Mouse (Mus musculus) forebrain, embryonic 11.5 days (tissue): Measurements from ENCODE around the gene Zfp609. TPM values are rescaled to one million over a fixed set of nuclear protein-coding genes. Genes with fewer than 3 reads are reported as not detected.
"Not testable (repeated sequence)": the region's sequence is repeated elsewhere in the genome, so short reads cannot be mapped to it uniquely, and the experiment has no call there.

Experiments used
- ATAC-seq: fragments of 200-750 bp; cut with Nextera tagmentation; replicated peaks from 2 replicates; pipeline ENCODE4 v1.8.0; 2017; ENCODE audit warnings: moderate TSS enrichment; ENCODE audit not compliant: low FRiP score
- DNase-seq: peaks from one replicate; pipeline ENCODE4 v3.0.0-alpha.2; 2017; ENCODE audit warnings: low spot score
- H3K27ac ChIP-seq: fragments of 300-500 bp; sonication (generic); 2 replicates; pipeline ENCODE4 v1.5.1; 2014; ENCODE audit warnings: low read depth, low read length
- H3K27me3 ChIP-seq: fragments of 300-500 bp; sonication (generic); 2 replicates; pipeline ENCODE4 v1.6.1; 2014; ENCODE audit warnings: mild to moderate bottlenecking, low read length, mixed read lengths; ENCODE audit not compliant: control insufficient read depth, insufficient read depth
- H3K36me3 ChIP-seq: fragments of 300-500 bp; sonication (generic); 2 replicates; pipeline ENCODE4 v1.6.1; 2014; ENCODE audit warnings: mild to moderate bottlenecking, low read length, moderate library complexity, mixed read lengths; ENCODE audit not compliant: control insufficient read depth, insufficient read depth
- H3K4me1 ChIP-seq: fragments of 300-500 bp; sonication (generic); replicated peaks from 2 replicates; pipeline ENCODE4 v1.6.1; 2014; ENCODE audit warnings: low read length, mixed read lengths; ENCODE audit not compliant: control insufficient read depth, insufficient read depth
- H3K4me2 ChIP-seq: fragments of 300-500 bp; sonication (generic); 2 replicates; pipeline ENCODE4 v1.6.1; 2014; ENCODE audit warnings: low read depth, mild to moderate bottlenecking, low read length, moderate library complexity, mixed read lengths; ENCODE audit not compliant: severe bottlenecking
- H3K4me3 ChIP-seq: fragments of 300-500 bp; sonication (generic); 2 replicates; pipeline ENCODE4 v1.5.1; 2014; ENCODE audit warnings: low read depth, low read length
- H3K9ac ChIP-seq: fragments of 300-500 bp; sonication (generic); 2 replicates; pipeline ENCODE4 v1.6.1; 2014; ENCODE audit warnings: low read length
- H3K9me3 ChIP-seq: fragments of 300-500 bp; sonication (generic); 2 replicates; pipeline ENCODE4 v1.6.1; 2016; ENCODE audit warnings: low read length, mixed read lengths; ENCODE audit not compliant: control insufficient read depth
- WGBS: fragments of 180-500 bp; shearing (Covaris S2); extraction: QIAGEN DNeasy Blood & Tissue Kit; methylation state at CpG from one replicate; pipeline ENCODE4 v1.1.7; 2014; 5-methylcytosine and 5-hydroxymethylcytosine counted together
- polyA plus RNA-seq: library from polyadenylated mRNA; unstranded; fragments of >200 nt; fragmentation: Nextera tagmentation; extraction: Ambion mirVana; gene quantifications from 2 replicates; pipeline ENCODE4 v1.2.1, GENCODE M21; 2014

The Zfp609 gene
- polyA plus RNA-seq, 1 experiment from 2014 or later: 12.9 TPM

- ATAC-seq: 0 out of 2 replicates have a peak, but pooled peaks have one; percentile 46
- H3K27me3 ChIP-seq: no peaks in the 10 kb centered on the region
These were observed 163.2 kb downstream of the Zfp609 start for GRCm38 (mm10) chr9:65664163-65664562.

DNA sequence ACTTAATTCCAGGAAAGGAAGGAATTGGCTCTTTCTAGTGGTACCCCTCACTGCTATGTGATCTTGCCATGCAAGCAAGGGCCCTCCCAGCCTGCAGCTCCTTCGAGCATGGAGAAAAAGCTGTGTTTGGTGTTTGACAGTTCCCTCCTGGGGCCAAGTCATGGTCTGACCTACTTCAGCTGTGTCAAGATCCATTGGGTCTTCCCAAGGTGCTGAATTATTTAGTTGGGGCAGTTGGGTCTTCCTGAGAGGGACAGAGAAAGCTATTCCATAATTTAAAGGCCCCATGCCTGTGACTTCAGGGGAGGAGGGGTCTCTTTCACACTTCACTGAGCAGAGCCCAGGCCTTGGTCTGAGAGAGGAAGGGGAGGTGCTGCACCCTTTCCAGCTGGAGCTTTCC is 165.9 kb downstream of the Zfp609 start:
- no peak overlapping the region for H3K4me3 ChIP-seq
- no peak for DNase-seq
- no peaks in the 10 kb centered on the region for H3K4me1 ChIP-seq
- H3K36me3 ChIP-seq: no peaks in the 10 kb centered on the region
- no peak for ATAC-seq
- WGBS: 85% methylated on average over 1 of the region's 1 CpGs
- H3K27me3 ChIP-seq: no peaks in the 10 kb centered on the region
- no peaks in the 10 kb centered on the region for H3K9me3 ChIP-seq
- no peak overlapping the region for H3K27ac ChIP-seq
- no peak overlapping the region for H3K9ac ChIP-seq
- no peak overlapping the region for H3K4me2 ChIP-seq

More at GRCm38 (mm10) chr9:65664163-65664562, 163.2 kb downstream of the Zfp609 start:
- Histone ChIP-seq H3K27ac (no peak overlapping the region), H3K9me3 (no peaks in the 10 kb centered on the region), H3K9ac (no peak overlapping the region), H3K4me1 (no peaks in the 10 kb centered on the region), H3K36me3 (no peaks in the 10 kb centered on the region), H3K4me2 (no peak overlapping the region), H3K4me3 (no peak overlapping the region)
- DNase-seq: peak; percentile 76
- WGBS: 4% methylated on average over 3 of the region's 3 CpGs

DNA sequence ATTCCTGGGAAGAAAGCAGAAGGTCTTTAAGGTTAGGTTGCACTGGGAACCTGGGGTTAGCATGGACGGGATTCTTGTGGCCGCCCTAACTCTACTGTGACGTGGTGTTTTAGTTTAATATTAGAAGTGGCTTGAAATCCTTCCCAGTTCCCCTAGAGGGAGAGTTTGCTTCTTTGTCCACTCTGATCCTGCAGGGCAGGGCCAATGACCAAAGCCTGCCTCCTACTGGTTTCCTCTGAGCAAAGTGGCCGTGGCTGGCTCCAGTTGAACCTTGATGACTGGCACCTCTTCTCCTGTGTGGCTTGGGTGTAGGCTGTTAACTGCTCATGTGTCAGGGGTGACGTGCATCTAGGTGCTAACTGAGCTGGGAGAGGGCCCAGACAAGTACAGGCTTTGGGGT is 166.3 kb downstream of the Zfp609 start:
- Histone ChIP-seq H3K27me3 (no peaks in the 10 kb centered on the region), H3K27ac (no peak overlapping the region), H3K36me3 (no peaks in the 10 kb centered on the region), H3K9me3 (no peaks in the 10 kb centered on the region), H3K4me2 (no peak overlapping the region), H3K4me1 (no peaks in the 10 kb centered on the region), H3K4me3 (no peak overlapping the region), H3K9ac (no peak overlapping the region)
- no peak for DNase-seq
- WGBS: 62% methylated on average over 5 of the region's 5 CpGs
- ATAC-seq: no peak

DNA sequence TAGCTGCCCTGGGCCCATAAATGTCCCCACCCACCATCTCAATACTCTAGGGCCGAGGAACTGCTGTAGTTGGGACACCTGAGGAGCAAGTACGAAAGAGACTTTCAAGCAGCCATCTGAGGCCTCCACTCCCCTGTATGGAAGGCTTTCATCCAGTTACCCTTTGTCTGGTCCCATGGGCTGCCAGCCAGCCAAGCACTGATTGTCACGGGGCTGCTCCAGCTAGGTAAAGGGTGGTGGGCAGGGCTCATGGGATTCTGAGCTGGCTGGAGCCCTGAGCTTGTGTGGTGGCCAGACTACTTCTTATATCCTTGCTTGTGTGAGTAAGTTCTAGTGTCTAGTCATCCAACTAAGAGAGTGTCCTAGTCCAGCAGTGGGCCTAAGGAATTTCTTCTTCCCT is 170.1 kb downstream of the Zfp609 start:
- Histone ChIP-seq H3K27me3 (no peaks in the 10 kb centered on the region), H3K36me3 (no peaks in the 10 kb centered on the region), H3K4me2 (no peak overlapping the region), H3K4me3 (no peak overlapping the region), H3K27ac (no peak overlapping the region), H3K4me1 (no peaks in the 10 kb centered on the region), H3K9me3 (no peaks in the 10 kb centered on the region), H3K9ac (no peak overlapping the region)
- 74% methylated on average over 3 of the region's 3 CpGs for WGBS
- ATAC-seq (no peak), DNase-seq (no peak)

GRCm38 (mm10) chr9:65655540-65655939 is 171.8 kb downstream of the Zfp609 start:
- Histone ChIP-seq H3K36me3 (no peaks in the 10 kb centered on the region), H3K9me3 (no peaks in the 10 kb centered on the region), H3K27ac (no peak overlapping the region), H3K4me3 (no peak overlapping the region), H3K27me3 (no peaks in the 10 kb centered on the region), H3K4me2 (no peak overlapping the region), H3K9ac (no peak overlapping the region), H3K4me1 (no peaks in the 10 kb centered on the region)
- 87% methylated on average over 8 of the region's 8 CpGs for WGBS
- DNase-seq (no peak), ATAC-seq (no peak)

GRCm38 (mm10) chr9:65654700-65655237 is 172.6 kb downstream of the Zfp609 start:
- Histone ChIP-seq H3K9ac (no peak overlapping the region), H3K4me2 (no peak overlapping the region), H3K4me3 (no peak overlapping the region), H3K27me3 (no peaks in the 10 kb centered on the region), H3K9me3 (no peaks in the 10 kb centered on the region), H3K4me1 (no peaks in the 10 kb centered on the region), H3K27ac (no peak overlapping the region), H3K36me3 (no peaks in the 10 kb centered on the region)
- WGBS: 93% methylated on average over 3 of the region's 3 CpGs
- ATAC-seq (no peak), DNase-seq (no peak)

DNA sequence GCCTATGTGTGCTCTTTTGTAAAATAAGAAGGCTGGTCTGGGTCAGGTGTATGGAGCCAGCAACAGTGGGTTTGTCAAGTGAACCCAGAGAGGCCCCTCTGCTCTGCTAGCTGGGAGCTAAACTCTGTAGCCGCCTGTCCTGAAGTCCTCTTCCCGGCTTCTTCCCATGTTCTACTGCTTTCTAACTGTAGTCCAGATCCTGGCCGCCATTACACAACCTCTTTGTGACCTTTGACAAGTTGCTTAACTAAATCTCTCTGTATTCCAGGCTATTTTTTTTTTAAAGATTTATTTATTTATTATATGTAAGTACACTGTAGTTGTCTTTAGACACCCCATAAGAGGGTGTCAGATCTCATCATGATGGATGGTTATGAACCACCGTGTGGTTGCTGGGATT is 173.6 kb downstream of the Zfp609 start:
- DNase-seq (no peak), ATAC-seq (no peak)
- Histone ChIP-seq H3K27me3 (no peaks in the 10 kb centered on the region), H3K4me1 (no peaks in the 10 kb centered on the region), H3K27ac (no peak overlapping the region), H3K4me3 (no peak overlapping the region), H3K9me3 (no peaks in the 10 kb centered on the region), H3K36me3 (no peaks in the 10 kb centered on the region), H3K9ac (no peak overlapping the region), H3K4me2 (no peak overlapping the region)
- 92% methylated on average over 4 of the region's 4 CpGs for WGBS

GRCm38 (mm10) chr9:65651957-65652356 is 175.4 kb downstream of the Zfp609 start:
- H3K36me3 ChIP-seq, H3K4me1 ChIP-seq, ATAC-seq, H3K9ac ChIP-seq, H3K9me3 ChIP-seq, H3K4me3 ChIP-seq, H3K27ac ChIP-seq, H3K27me3 ChIP-seq, H3K4me2 ChIP-seq, DNase-seq: not testable (repeated sequence)
- WGBS: 87% methylated on average over 1 of the region's 1 CpGs

GRCm38 (mm10) chr9:65649997-65650396 is 177.4 kb downstream of the Zfp609 start:
- H3K27ac ChIP-seq: no peak overlapping the region
- H3K9me3 ChIP-seq: no peaks in the 10 kb centered on the region
- DNase-seq: no peak
- no peak overlapping the region for H3K4me3 ChIP-seq
- no peaks in the 10 kb centered on the region for H3K27me3 ChIP-seq
- no peaks in the 10 kb centered on the region for H3K36me3 ChIP-seq
- no peak for ATAC-seq
- no peak overlapping the region for H3K9ac ChIP-seq
- no peak overlapping the region for H3K4me2 ChIP-seq
- no peaks in the 10 kb centered on the region for H3K4me1 ChIP-seq
- 74% methylated on average over 1 of the region's 1 CpGs for WGBS
